Mouse (Mus musculus): ENCODE results near the gene Tango6.

The Tango6 gene

DNA sequence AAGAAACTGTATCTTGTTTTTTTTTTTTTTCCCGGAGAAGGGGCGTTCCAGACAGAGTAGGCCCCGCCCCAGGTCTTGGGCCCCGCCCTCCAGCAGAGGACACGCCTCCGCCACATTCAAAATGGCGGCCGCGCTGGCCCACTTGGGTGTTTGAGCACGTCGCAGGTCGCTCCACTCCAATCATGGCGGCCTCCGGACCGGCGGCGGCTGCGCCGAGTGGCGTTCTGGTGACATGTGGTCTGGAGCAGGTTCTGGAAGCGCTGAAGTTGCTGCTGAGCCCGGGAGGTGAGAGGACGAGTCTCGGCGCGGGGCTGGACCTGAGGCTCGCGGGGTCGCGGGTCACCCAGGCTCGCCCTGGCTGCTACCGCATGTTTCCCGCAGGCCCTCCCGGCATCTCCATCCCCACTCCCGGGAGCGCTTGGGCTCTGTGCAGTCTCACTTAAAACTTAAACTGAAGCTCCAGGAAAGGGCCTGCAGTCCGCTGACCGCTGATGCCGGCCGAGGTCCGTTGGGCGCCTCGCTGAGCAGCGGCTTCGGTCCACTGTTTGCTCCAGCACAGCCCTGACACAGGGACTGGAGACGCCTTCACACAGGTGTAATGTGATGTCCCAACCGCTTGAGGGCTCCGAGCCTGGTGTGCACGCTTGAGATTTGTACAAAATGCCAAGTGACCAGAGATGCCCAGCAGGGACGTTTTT, at the start of gene Tango6:
Gene Tango6, plus strand, starts transcription at position 98 of the 698 bp plus-strand sequence.
- DNase-seq, result peak; percentile 94 to 95

DNA sequence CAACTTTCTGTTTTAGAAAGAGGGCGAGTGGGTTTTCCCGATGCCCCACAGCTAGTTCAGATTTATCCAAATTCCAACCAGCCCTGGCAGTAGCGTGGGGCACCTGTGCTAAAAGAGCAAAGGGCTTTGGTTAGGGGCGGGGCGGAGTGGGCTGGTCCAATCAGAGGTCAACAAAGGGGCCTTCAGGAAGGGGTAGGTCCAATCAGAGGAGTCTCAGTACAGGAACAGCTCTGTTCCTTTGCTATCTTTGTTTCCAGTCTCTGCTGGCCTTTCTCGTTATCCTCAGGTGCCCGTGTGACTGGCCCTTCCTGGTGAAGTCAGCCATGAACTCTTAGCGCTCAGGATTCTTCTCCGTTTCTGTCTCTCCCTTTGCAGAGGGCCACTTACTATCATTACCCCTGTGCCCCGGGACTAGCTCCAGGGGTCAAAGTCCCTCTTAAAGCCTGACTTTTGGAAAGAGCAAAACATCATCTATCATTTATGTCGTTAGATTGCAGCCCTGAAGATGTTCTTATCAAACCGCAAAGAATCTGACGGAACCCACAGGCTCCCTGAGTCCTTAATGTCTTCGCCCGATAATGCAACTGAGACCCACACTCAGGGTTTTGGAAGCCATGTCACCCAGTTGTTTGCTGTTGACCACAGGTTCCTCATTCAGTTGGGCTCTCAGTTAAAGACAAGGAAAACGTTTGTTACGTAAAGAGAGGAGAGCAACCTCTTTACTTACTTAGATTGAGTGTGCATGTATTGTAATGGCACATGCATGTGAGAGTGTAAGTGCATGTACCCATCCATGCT, 49.3 kb upstream of the Tango6 start:
- DNase-seq, result no peak

DNA sequence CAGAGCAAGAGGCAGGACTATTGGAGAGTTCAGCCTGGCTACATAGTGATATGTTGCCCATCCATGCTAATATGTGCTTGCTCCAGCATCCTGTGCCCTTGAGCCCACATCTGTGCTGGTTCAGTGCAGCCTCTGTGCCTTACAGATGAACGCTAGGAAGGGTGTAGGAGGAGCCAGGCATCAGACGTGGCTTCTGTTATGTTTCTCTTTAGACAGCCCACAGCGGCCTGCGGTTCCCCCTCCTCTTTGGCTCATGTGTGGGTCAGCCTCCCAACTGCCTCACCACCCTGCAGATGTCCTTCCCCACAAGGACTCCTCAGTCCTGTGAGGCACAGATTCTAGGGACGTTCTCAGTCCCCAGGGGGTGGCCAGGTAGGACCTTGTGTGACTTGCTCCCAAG, 47.6 kb upstream of the Tango6 start:
- DNase-seq, result no peak

DNA sequence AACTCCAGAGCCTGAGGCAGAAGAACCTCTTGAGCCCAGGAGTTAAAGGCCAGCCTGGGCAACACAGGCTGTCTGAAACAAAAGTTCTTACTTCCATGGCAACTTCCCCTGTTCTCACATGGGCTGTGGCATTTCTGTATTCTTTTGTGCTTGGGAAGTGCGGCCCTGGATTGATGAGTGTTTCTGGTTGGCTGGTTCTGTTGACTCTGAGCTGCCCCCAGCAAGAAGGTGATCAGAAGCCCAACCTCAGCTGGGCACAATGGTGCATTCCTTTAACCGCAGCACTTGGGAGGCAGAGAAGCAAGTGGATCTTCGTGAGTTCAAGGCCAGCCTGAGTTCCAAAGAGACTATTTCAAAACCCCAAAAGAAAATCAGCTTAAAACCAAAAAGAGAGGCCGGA, 45.4 kb upstream of the Tango6 start:
- DNase-seq, result no peak

DNA sequence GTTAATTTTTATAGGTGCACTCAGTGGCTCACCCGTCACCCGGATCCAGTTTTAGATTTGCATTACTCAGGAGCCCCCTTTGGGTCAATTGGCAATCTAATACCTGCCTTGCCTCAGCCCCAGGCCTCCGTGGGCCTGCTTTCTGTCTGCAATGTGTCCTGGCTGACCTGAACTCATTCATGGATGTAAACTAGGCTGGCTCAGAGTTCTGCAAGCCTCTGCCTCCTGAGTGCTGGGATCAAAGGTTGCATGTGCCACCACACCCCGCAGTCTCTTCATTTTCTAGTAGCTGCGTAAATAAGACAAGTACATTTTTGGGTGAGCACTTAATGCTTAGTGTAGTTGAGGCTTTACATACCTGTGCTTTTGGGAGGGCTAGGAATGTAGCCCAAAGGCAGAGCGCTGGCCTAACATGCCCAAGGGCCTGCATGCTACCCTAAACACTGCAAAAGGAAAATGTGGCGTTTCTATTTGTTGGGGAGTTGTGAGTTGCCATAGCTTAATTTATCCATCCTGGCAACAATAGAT, 44.0 kb upstream of the Tango6 start:
- no peak for DNase-seq

DNA sequence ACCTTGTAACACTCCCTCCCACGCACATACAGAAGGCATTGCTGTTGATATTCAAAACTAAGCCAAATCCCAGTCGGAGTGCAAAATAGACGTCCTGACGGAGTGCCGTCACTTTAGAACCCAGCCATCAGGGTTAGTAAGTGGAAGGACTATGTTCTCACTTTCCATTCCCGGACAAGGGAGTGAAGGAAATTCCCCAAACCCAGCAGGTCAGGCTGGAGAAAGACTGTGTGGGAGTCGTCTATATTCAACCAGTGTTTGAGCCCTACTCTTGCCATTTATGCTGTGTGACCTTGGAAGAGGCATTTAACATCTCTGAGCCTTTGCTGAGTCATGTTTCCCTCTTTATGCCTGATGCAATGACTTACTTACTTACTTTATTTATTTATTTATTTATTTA, 42.7 kb upstream of the Tango6 start:
- DNase-seq, result no peak

DNA sequence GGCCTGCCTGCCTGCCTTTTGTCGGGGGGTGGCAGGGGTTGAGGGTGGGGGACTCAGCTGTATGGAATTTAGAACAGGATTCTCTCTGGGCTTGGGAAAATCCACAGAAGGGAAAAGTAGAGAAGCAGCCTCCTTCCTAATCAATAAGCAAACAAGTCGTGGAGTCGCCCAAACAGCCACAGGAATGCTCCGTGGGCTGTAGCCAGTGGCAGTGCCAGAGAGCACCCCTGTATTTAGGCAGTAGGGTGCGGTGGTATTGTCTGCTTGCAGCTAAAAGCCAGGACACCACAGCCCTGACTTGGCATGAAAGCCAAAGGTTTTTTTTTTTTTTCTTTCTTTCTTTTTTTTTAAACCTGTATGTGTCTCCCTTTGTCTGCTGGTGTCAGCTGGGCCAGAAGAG, 41.9 kb upstream of the Tango6 start:
- no peak for DNase-seq

DNA sequence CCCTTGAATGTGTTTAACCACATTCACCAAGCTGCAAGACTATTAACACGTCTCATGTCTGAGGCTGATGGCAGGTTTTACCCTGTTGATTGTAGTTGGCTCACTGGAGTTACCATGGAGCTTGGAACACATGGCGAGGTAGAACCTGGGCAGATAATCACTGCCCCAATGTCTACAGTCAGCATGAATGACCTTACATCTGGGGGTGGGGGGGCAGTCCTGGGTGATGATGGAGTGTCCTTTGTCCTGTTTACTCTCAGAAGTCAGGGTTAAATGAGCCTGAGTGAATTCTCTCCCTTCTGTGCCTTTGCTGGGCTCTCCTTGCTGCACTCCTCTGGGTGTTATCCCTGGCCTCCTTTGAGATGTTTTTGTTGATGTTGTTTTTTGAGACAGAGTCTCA, 40.7 kb upstream of the Tango6 start:
- DNase-seq, result no peak

DNA sequence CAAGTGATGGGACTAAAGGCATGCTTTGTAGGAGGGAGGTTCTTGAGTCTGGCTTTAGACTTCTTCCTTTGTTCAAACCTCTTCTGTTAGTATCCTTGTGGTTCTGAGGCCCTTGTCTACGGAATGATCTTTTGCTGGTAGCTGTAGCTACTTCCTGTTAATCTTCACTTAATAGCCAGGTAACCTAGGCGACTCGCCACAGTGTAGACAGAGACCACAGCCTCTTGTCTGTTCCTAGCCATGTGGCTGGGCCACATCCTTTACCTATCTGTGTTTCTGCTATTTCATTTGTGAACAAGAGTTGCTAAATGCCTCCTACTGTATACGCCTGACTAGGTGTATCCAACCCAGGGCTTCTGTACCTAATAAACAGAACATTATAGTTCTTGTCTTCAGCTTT, 39.8 kb upstream of the Tango6 start:
- DNase-seq, result no peak

DNA sequence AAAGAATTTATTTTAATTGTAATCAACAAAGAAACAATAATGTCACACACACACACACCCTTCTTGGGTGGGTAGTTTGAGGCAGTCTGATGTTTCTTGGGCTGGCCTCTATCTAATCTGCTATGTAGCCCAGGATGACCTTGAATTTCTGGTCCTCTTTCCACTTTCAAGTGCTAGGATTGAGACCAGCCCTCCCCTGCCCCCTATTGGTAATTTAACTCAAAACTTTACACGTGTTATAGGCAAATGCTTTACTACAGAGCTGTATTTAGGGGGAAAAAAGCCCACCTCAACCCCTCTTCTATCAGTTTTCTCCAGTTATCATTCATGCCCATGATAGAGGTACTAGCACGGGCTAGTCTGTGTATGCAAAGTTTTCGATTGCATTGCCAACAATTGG, 37.9 kb upstream of the Tango6 start:
- DNase-seq, result no peak

DNA sequence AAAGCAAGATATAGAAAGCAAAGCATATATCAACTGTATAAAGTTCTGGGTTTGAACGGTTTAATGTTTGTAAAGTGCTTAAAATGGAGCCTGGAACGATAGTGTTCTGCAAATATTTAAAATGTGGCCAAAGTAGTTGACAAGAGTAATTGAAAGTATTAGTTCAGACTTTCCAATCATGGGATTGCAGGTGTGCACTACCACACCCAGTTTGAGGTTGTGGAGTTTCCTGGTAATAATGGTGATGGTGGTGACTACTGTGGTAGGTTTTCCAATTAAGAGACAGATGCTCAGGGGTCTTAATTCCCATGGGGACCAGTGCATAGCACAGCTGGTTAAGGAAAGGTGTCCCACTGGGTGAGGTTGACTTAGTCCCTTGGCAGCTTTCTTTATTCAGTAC, 36.7 kb upstream of the Tango6 start:
- no peak for DNase-seq

DNA sequence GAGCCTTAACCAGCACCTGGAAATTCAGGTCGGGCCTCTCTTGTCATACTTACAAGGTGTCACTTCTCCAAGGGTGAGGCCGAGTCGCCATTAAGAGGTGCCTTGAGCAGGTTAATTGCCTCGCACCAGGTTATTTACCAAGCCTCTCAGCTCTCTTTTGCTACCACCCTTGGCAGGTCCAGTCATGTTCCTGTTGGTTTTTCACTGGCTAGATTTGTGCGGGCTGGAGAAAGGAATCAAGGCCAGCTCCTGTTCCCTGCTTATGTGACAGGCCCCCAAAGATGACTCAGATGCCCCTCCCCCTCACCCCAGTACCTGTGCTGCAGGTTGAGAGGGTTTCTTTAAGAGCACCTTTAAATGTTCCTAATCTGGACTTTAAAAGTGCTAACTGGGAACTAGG, 36.1 kb upstream of the Tango6 start:
- DNase-seq, result no peak

DNA sequence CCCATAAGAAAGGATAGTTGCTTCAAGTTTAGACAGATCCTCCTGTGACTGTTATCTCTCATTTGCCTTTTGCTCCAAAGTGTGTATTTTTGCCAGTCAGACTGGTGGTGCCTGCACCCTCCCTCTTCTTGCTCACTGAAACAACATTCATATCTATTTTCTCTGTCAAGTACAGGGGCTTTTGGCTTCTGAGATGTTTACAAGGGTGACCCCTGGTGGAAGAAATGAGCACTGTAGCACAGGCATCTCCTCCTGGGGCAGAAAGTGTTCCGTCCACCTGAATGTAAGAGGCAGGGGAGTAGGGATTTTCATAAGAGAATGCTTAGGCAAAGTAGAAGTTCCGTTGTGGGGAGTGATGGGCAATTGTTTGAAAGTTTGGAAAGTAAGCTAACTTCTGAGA, 35.5 kb upstream of the Tango6 start:
- DNase-seq, result peak; percentile 90 to 92

DNA sequence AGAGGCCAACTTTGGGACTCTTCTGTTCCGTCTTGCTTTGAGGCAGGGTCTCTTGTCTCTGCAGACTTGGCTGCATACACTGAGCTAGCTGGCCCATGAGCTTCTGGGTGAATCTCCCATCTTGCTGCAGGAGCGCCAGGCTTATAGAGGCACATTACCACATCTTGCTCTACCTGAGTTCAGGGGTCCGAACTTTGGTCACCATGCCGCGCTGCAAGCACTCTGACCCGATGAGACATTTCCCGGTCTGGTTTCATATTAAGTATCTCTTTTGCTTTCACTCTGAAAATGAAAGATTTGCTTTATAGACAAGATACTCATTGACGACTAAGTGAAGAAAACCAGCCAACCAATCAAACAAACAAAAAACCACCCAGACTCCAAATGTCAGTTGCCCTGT, 34.4 kb upstream of the Tango6 start:
- DNase-seq, result no peak

DNA sequence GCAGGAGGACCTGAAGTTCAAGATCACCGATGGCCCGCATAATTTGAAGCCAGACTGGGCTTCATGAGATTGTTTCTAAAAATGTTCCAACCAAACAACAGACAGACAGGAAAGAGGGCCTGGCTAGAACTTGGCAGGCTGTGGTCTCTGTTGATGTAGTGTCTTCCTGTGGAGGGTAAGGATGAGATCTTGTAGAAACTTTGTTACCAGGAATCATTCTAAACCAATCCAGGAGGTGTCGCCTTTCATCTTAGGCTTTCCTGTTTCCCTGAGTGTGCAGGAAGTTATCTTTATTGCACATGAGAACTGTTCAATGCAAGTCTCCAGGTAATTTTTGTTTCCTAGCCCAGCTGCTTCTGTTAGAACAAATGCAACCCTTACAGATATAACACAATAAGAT, 30.9 kb upstream of the Tango6 start:
- DNase-seq, result no peak

DNA sequence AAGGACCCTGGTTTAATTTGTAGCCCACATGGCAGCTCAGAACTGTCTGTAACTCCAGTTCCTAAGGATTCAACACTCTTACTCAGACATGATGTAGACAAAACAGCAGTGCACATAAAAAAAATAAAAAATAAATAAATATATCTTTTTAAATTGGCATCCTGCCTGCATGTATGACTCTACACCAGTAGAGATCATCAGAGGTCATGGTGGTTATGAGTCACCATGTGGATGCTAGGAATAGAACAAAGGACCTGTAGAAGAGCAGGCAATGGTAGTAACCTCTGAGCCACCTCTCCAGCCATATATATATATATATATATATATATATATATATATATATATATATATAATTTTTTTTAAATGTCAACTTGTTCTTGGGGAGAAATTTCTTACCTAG, 26.8 kb upstream of the Tango6 start:
- DNase-seq, result no peak

DNA sequence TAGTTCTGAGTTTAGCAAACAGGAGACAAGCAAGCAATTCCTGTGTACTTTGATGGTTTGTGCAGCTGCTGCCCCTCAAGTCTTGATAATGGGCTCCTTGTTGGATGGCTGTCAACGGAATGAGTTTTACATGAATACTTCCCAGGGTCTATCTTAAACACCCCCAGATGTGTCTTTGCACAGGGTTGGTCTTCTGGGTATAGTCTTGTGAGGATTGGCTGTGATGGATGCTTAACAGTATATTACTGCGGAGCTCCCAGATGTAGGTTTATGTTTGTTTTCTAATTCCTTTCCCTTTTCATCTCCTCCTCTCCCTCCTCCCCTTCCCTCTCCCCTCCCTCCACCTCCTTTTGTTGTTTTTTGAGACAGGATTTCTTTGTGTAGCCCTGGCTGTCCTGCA, 10.1 kb upstream of the Tango6 start:
- DNase-seq, result no peak

DNA sequence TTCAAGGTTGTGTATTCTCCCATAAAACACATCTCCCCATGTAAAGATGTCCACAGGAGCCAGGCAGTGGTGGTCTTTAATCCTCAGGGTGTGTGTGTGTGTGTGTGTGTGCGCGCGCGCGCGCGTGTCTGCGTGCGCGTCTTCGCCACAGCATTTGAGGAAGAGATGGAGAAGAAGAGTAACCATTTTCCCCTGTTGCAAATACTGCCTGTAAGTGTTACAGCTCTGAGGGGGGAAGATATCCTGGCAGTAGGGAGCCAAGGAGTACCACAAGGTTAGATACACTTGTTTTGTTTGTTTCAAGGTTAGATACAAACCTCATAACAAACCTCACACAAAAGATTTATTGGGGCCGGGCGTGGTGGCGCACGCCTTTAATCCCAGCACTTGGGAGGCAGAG, 8.6 kb upstream of the Tango6 start:
- DNase-seq, result no peak

DNA sequence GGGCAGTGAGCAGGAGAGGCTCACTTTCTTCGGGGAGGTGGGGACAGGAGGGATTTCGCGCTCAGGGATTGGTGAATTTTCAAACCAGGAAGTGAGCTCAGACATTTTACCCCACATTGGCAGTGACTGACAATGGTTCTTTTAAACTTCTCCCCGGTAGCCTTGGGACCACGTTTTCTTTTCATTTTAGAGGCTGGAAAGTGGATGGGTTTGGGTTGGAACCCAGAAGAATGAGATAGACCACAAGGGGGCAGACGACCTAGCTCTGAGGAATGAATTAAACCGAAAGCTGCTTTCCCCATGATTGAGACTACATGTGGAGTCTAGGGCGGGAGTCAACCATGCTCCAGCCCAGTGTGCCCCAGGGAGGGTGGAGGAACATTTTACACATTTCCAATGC, 8.0 kb upstream of the Tango6 start:
- DNase-seq, result no peak

DNA sequence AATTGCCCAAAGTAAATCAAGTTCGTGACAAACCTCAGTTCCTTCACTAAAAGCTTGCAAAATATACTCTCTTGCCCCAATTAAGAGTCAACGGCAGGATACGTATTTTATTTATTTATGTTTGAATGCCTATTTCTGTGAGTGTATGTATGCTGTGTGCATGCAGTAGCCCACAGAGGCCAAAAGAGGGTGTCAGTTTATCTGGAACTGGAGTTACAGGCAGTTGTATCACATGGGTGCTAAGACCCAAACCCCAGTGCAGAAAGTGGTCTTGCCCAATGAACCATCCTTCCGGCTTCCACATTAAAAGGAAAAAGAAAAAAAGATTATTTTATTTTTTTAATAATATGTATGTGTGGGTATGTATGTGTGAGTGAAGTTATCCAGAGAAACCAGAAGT, 1.5 kb downstream of the Tango6 start:
- no peak for DNase-seq

DNA sequence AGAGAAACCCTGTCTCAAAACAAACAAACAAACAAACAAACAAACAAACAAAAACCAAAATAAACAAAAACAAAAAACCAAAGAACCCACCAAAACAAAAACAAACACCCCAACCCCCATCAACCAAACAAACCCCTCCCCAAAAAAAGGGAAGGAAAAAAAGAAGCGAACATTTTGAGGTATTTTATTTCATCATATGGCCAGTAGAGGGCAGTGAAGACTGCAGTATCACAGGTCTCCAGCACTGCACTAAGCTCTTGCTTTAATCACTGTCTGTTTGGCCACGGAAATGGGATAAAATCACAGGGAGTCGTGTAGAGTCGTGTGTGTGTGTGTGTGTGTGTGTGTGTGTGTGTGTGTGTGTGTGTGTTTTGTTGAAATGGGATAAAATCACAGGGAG, 4.6 kb downstream of the Tango6 start:
- DNase-seq, result peak; percentile 39 to 54

DNA sequence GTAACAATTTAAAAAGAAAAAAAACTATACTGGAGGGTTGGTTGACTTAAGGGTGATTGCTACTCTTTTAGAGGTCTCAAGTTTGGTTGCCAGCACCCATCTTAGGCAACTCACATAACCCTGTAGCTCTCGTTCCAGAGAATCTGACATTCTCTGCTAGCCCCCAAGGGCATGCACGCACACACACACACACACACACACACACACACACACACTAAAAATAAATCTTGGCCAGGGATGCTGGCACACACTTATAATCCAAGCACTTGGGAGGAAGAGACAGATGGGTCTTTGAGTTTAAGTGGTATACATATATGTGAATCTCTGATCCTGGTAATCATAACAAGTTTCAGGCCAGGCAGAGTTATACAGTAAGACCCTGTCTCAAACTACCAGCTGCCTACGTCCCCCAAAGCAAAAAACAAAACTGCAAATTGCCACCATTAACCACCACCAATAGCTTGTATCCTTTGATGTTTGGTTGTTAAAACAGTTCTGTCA, 14.9 kb downstream of the Tango6 start:
- DNase-seq, result no peak

DNA sequence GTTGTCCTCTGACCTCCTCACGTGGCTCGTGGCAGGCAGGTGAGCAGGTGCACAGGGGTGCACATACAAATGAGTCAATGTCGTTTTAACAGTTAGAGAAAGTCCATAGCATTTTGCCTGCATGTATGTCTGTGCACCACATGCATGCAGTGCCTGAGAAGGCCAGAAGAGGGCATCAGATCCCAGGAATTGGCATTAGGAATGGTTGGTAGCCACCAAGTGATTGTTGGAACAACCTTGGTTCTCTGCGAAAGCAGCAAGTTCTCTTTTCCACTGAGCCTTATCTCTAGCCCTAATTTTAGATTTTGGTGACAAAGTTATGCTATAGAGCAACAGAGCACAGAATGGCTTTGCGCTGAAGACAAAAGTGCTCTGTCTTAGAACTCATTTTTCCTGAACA, 16.7 kb downstream of the Tango6 start:
- DNase-seq, result peak; percentile 84 to 88

DNA sequence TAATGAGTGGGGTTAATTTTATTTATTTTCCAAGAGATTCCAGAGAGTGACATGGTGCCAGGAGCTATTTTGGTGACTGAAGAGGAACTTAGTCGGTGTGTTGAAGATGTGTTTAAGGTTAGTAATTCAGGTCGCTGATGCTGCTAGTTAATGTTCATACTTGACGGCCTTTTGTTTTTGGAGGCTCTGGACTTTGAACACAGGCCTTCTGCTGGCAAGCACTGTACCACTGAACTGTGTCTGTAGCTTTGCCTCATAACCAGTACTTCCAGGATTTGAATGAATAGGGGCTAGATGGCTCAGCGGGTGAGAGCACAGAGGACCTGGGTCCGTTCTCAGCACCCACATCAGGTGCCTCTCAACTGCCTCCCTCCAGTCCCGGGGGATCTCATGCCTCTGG, 17.3 kb downstream of the Tango6 start:
- no peak for DNase-seq
